Mouse (Mus musculus) heart, embryonic 11.5 days (tissue): ENCODE results near the gene Dchs2. TPM values are rescaled to one million over a fixed set of nuclear protein-coding genes. Genes with fewer than 3 reads are reported as not detected.

Experiments used
- ATAC-seq: fragments of 200-750 bp; cut with Nextera tagmentation; replicated peaks from 2 replicates; pipeline ENCODE4 v1.8.0; 2017; ENCODE audit warnings: moderate library complexity; ENCODE audit not compliant: insufficient number of reproducible peaks, low FRiP score, low TSS enrichment
- H3K27ac ChIP-seq: fragments of 300-500 bp; sonication (generic); 2 replicates; pipeline ENCODE4 v1.5.1; 2014; ENCODE audit warnings: mild to moderate bottlenecking, low read depth, low read length
- H3K27me3 ChIP-seq: fragments of 300-500 bp; sonication (generic); 2 replicates; pipeline ENCODE4 v1.6.1; 2014; ENCODE audit warnings: mild to moderate bottlenecking, low read length, mixed read lengths; ENCODE audit not compliant: control insufficient read depth, insufficient read depth
- H3K36me3 ChIP-seq: fragments of 300-500 bp; sonication (generic); 2 replicates; pipeline ENCODE4 v1.6.1; 2014; ENCODE audit warnings: mild to moderate bottlenecking, low read length, moderate library complexity, mixed read lengths; ENCODE audit not compliant: control insufficient read depth, insufficient read depth
- H3K4me1 ChIP-seq: fragments of 300-500 bp; sonication (generic); 2 replicates; pipeline ENCODE4 v1.6.1; 2014; ENCODE audit warnings: low read length; ENCODE audit not compliant: control insufficient read depth, insufficient read depth
- H3K4me2 ChIP-seq: fragments of 300-500 bp; sonication (generic); 2 replicates; pipeline ENCODE4 v1.6.1; 2014; ENCODE audit warnings: mild to moderate bottlenecking, moderate library complexity
- H3K4me3 ChIP-seq: fragments of 300-500 bp; sonication (generic); 2 replicates; pipeline ENCODE4 v1.5.1; 2014; ENCODE audit warnings: low read depth, low read length
- H3K9ac ChIP-seq: fragments of 300-500 bp; sonication (generic); 2 replicates; pipeline ENCODE4 v1.6.1; 2014; ENCODE audit warnings: mild to moderate bottlenecking, low read depth, low read length, moderate library complexity
- H3K9me3 ChIP-seq: fragments of 300-500 bp; sonication (generic); replicated peaks from 2 replicates; pipeline ENCODE4 v1.6.1; 2016; ENCODE audit warnings: low read length; ENCODE audit not compliant: control insufficient read depth
- WGBS: fragments of 180-500 bp; shearing (Covaris S2); extraction: QIAGEN DNeasy Blood & Tissue Kit; methylation state at CpG from one replicate; pipeline ENCODE4 v1.1.7; 2014; ENCODE audit not compliant: insufficient replicate concordance; 5-methylcytosine and 5-hydroxymethylcytosine counted together
- polyA plus RNA-seq: library from polyadenylated mRNA; unstranded; fragments of >200 nt; fragmentation: Nextera tagmentation; extraction: Ambion mirVana; gene quantifications from 2 replicates; pipeline ENCODE4 v1.2.1, GENCODE M21; 2014

The Dchs2 gene
- polyA plus RNA-seq, 1 experiment from 2014 or later: 0.16 TPM

DNA sequence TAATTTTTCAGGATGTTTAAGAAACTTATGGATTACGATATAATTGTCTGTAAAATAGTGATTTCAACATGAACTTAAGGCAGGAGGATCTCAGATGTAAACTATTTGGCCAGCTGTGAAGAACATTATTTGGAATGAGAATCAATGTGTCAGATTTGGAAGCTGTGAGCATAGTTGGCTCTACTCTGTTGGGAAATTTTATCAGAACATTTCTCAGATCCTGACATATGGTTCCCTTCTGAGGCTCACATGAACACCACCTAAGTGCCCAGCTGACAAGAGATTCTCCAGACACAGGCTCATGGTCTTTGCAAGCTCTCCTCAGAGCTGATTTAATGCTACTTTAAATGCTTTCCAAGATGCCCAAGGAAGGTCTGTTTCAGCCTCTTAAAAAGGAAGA lies 156.1 kb downstream of the Dchs2 start:
- Histone ChIP-seq H3K4me1 (no peaks in the 10 kb centered on the region), H3K9me3 (no peaks in the 10 kb centered on the region), H3K27ac (no peak overlapping the region), H3K4me2 (no peak overlapping the region), H3K27me3 (no peaks in the 10 kb centered on the region), H3K9ac (no peak overlapping the region), H3K36me3 (no peaks in the 10 kb centered on the region), H3K4me3 (no peak overlapping the region)
- ATAC-seq: no peak
- whole genome bisulfite sequencing: 63% methylated on average over 1 of the region's 1 CpGs

GRCm38 (mm10) chr3:83286975-83287405 lies 159.2 kb downstream of the Dchs2 start:
- peak overlapping the region; percentile 36 for H3K4me3 ChIP-seq
- no peak overlapping the region for H3K27ac ChIP-seq
- H3K9me3 ChIP-seq: no peaks in the 10 kb centered on the region
- ATAC-seq: peak; percentile 35; the same call in 1 of the 2 replicates
- peak overlapping the region; percentile 63 for H3K4me2 ChIP-seq
- peak overlapping the region; percentile 48; the same call in 1 of the 2 replicates for H3K9ac ChIP-seq
- no peaks in the 10 kb centered on the region for H3K4me1 ChIP-seq
- no peaks in the 10 kb centered on the region for H3K27me3 ChIP-seq
- WGBS: 12% methylated on average over 11 of the region's 11 CpGs
- no peaks in the 10 kb centered on the region for H3K36me3 ChIP-seq

- no peaks in the 10 kb centered on the region for H3K9me3 ChIP-seq
- H3K9ac ChIP-seq: no peak overlapping the region
- H3K27me3 ChIP-seq: no peaks in the 10 kb centered on the region
- no peak overlapping the region for H3K4me3 ChIP-seq
- no peaks in the 10 kb centered on the region for H3K4me1 ChIP-seq
- H3K36me3 ChIP-seq: no peaks in the 10 kb centered on the region
- ATAC-seq: no peak
- WGBS: 68% methylated on average over 6 of the region's 6 CpGs
- H3K4me2 ChIP-seq: no peak overlapping the region
- no peak overlapping the region for H3K27ac ChIP-seq
Measured at GRCm38 (mm10) chr3:83288118-83288840, 160.5 kb downstream of the Dchs2 start.

DNA sequence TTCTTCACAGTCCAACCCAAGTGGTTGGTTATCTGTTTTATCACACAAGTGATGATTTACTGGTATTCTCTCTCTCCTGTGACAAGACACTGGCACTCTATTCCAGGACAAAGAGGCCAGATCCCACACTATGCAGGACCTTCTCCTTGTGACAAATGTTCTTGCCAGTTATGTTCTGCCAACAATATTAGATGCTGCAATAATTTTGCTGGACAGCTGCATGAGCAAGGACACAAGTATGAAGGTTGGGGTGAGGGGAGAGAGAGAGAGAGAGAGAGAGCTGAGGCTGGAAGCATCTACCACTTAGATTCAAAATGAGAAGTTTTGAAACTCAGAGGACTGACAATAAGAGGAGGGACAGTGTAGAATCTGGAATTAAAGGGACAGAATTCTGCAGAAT lies 162.7 kb downstream of the Dchs2 start:
- H3K27ac ChIP-seq: no peak overlapping the region
- no peaks in the 10 kb centered on the region for H3K9me3 ChIP-seq
- H3K27me3 ChIP-seq: no peaks in the 10 kb centered on the region
- no peaks in the 10 kb centered on the region for H3K4me1 ChIP-seq
- no peak overlapping the region for H3K9ac ChIP-seq
- no peak overlapping the region for H3K4me3 ChIP-seq
- ATAC-seq: no peak
- H3K4me2 ChIP-seq: no peak overlapping the region
- H3K36me3 ChIP-seq: no peaks in the 10 kb centered on the region

GRCm38 (mm10) chr3:83290953-83291352 lies 163.2 kb downstream of the Dchs2 start:
- Histone ChIP-seq H3K9me3 (no peaks in the 10 kb centered on the region), H3K4me2 (no peak overlapping the region), H3K27me3 (no peaks in the 10 kb centered on the region), H3K4me3 (no peak overlapping the region), H3K9ac (no peak overlapping the region), H3K27ac (no peak overlapping the region), H3K36me3 (no peaks in the 10 kb centered on the region), H3K4me1 (no peaks in the 10 kb centered on the region)
- ATAC-seq: no peak
- 49% methylated on average over 1 of the region's 1 CpGs for WGBS

DNA sequence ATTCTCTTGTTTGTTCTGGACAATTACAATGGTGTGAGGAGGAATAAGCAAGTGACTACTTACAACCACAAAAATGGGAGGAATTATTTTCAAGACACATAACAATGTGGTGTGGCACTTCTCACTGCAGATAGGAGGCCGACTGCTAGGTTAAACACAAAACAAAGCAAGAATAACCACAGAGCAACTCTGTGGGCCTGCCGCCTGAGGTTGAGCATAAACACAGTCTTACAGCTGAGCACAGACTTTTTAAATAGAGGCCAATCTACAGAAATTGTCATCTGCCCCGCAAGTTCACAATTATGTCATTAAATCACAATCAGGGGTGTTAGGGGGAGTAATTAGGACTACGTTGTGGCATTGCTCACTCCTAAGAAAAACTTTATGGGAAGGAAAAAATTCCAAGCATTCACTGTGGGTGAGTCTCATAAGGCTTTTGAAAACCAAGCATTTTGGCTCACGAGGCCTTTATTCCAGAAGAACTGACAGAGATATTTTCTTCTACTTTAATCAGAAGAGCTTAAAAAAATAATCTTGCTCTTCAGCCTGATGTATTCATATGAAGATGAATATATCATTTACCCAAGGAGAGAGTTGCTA lies 172.1 kb downstream of the Dchs2 start:
- Histone ChIP-seq H3K4me3 (no peak overlapping the region), H3K9me3 (no peaks in the 10 kb centered on the region), H3K4me1 (no peaks in the 10 kb centered on the region), H3K27ac (no peak overlapping the region), H3K9ac (no peak overlapping the region), H3K27me3 (no peaks in the 10 kb centered on the region), H3K36me3 (no peaks in the 10 kb centered on the region), H3K4me2 (no peak overlapping the region)
- 58% methylated on average over 5 of the region's 5 CpGs for whole genome bisulfite sequencing
- no peak for ATAC-seq

- no peak for ATAC-seq
- Histone ChIP-seq H3K4me1 (no peaks in the 10 kb centered on the region), H3K36me3 (no peaks in the 10 kb centered on the region), H3K4me3 (no peak overlapping the region), H3K9ac (no peak overlapping the region), H3K27ac (no peak overlapping the region), H3K27me3 (no peaks in the 10 kb centered on the region), H3K9me3 (no peaks in the 10 kb centered on the region), H3K4me2 (no peak overlapping the region)
- 63% methylated on average over 5 of the region's 5 CpGs for WGBS
Measured at GRCm38 (mm10) chr3:83303876-83304275, 176.1 kb downstream of the Dchs2 start.

GRCm38 (mm10) chr3:83345928-83346327 lies 218.2 kb downstream of the Dchs2 start:
- no peak for ATAC-seq
- Histone ChIP-seq H3K27me3 (no peaks in the 10 kb centered on the region), H3K27ac (no peak overlapping the region), H3K4me2 (no peak overlapping the region), H3K9me3 (no peaks in the 10 kb centered on the region), H3K9ac (no peak overlapping the region), H3K36me3 (no peaks in the 10 kb centered on the region), H3K4me3 (no peak overlapping the region), H3K4me1 (no peaks in the 10 kb centered on the region)
- 83% methylated on average over 3 of the region's 3 CpGs for WGBS
